Mouse (Mus musculus) CH12.LX (cell line): Measurements from ENCODE around the gene Ap5b1.

Source experiments
- CHD1 ChIP-seq: IDR thresholded peaks from 2 replicates; pipeline ENCODE4 v1.6.1; 2012; ENCODE audit warnings: low read depth, low read length, improper control_type of control experiment, inconsistent platforms
- CHD2 ChIP-seq: IDR thresholded peaks from 2 replicates; pipeline ENCODE4 v1.6.1; 2011; ENCODE audit warnings: low read length, improper control_type of control experiment
- CTCF ChIP-seq, 2 experiments: IDR thresholded peaks in 1 of 2; conservative IDR thresholded peaks in 1 of 2; 2 replicates each; pipeline ENCODE4 v1.5.1; 2011 to 2012; ENCODE audit warnings: low read depth in 2 of 2, low read length in 2 of 2, improper control_type of control experiment in 1 of 2, inconsistent platforms in 1 of 2, mild to moderate bottlenecking in 1 of 2, moderate library complexity in 1 of 2
- EP300 ChIP-seq: IDR thresholded peaks from 2 replicates; pipeline ENCODE4 v1.6.1; 2011; ENCODE audit warnings: low read length, improper control_type of control experiment
- MYC ChIP-seq: IDR thresholded peaks from 2 replicates; pipeline ENCODE4 v1.6.1; 2011; ENCODE audit warnings: low read depth, mild to moderate bottlenecking, improper control_type of control experiment, low read length
- POLR2A ChIP-seq: IDR thresholded peaks from 2 replicates; pipeline ENCODE4 v1.6.1; 2011; ENCODE audit warnings: low read depth, mild to moderate bottlenecking, improper control_type of control experiment, low read length
- SIN3A ChIP-seq: IDR thresholded peaks from 2 replicates; pipeline ENCODE4 v1.6.1; 2012; ENCODE audit warnings: low read length, improper control_type of control experiment, inconsistent platforms

DNA sequence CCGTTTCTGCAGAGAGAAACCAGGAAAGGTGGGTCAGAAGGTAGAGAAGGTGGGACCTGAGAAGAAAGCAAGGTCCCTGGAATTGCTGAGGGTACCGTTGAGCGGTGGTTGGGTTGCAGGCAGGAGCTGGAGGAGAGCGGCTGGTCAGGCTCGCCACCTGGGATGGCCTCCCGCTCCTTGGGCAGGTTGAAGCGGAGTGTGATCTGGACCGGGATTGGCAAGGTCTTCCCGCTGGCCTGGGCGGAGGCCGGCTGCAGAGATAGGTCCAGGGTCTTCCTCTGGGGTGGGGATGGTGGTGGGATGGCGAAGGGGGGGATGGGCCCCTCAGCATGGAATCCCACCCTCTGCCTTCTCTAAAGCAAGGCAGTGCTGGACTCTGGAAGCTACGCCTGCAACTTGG, 40.9 kb downstream of the Ap5b1 start:
- TF ChIP-seq CTCF (conservative IDR thresholded peaks at IDR 0.05 in 1 of 2, IDR thresholded peaks at IDR 0.05 in 1 of 2; ENCODE audit: low read depth in 2 of 2, low read length in 2 of 2) (no peak), POLR2A (no peak), CHD1 (no peak), CHD2 (no peak), SIN3A (no peak), MYC (no peak), EP300 (no peak)
